Mouse (Mus musculus) E14TG2a.4 (cell line): ENCODE results near the gene Fam69a.

Source experiments
- CTCF ChIP-seq: conservative IDR thresholded peaks from 2 replicates; pipeline ENCODE4 v1.5.1; 2014; ENCODE audit warnings: low read length
- NANOG ChIP-seq: IDR thresholded peaks from 2 replicates; pipeline ENCODE4 v1.6.1; 2014; ENCODE audit warnings: borderline replicate concordance, low read length, mixed read lengths
- POU5F1 ChIP-seq: IDR thresholded peaks from 2 replicates; pipeline ENCODE4 v1.6.1; 2014; ENCODE audit warnings: low read length, borderline replicate concordance

DNA sequence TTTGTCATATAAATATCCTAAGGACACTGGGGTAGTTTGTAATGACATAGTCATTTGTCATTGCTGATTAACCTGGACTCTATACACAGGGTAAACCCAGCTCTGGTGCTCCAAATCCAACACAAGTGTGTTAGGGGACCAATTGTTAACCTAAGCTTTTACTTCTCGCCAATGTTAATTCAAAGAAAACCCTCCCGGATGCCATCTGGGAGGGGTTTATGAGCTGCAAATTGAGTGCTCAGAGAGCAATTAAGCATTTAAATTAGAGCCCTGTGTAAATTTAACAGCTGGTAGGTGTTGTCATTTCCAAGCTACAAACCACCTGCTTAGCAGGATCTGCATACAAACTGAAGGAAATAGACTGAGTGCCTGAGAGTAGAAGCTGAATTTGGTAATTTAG lies 48.6 kb upstream of the Fam69a start:
- TF ChIP-seq CTCF (no peak), NANOG (peak; percentile 78), POU5F1 (no peak)
